Mouse (Mus musculus) gastrocnemius, postnatal 36 days (tissue): Measurements from ENCODE around the gene Olfr1423. TPM values are rescaled to one million over a fixed set of nuclear protein-coding genes. Genes with fewer than 3 reads are reported as not detected.

Source experiments
- total RNA-seq, 2 experiments: library from RNA; stranded (reverse); gene quantifications; 2 replicates each; pipeline ENCODE4 v1.2.3; 2021

Gene Olfr1423
- total RNA-seq, 2 experiments from 2014 or later, result not detected

Other genes with a start within 250 kb of the Olfr1423 start
- 1 to 10 TPM; 1.4 to 2.7 TPM for gene Stx3, start 221.9 kb downstream of the Olfr1423 start, total RNA-seq
- not detected for gene Olfr1417, start 202.1 kb downstream of the Olfr1423 start, total RNA-seq
- not detected for gene Olfr1418, start 180.3 kb downstream of the Olfr1423 start, total RNA-seq
- not detected for gene Olfr1419, start 166.2 kb downstream of the Olfr1423 start, total RNA-seq
- not detected for gene Olfr1420, start 154.8 kb downstream of the Olfr1423 start, total RNA-seq
- 10 to 100 TPM; 19.2 to 23.8 TPM for gene Patl1, start 128.9 kb downstream of the Olfr1423 start, total RNA-seq
- 10 to 100 TPM; 57.0 to 60.8 TPM for gene Osbp, start 75.4 kb downstream of the Olfr1423 start, total RNA-seq
- not detected for gene Olfr1424, start 21.4 kb upstream of the Olfr1423 start, total RNA-seq
- not detected for gene Olfr1425, start 36.4 kb upstream of the Olfr1423 start, total RNA-seq
- gene Olfr1426, start 50.7 kb upstream of the Olfr1423 start, total RNA-seq, result not detected
- gene Olfr1427, start 62.0 kb upstream of the Olfr1423 start, total RNA-seq, result not detected
- gene Olfr1428, start 74.6 kb upstream of the Olfr1423 start, total RNA-seq, result not detected
- not detected for gene Olfr76, start 81.9 kb upstream of the Olfr1423 start, total RNA-seq
- gene Olfr1555-ps1, start 128.8 kb upstream of the Olfr1423 start, total RNA-seq, result not detected
- gene Olfr1431, start 159.3 kb upstream of the Olfr1423 start, total RNA-seq, result not detected
- gene Olfr1432, start 191.3 kb upstream of the Olfr1423 start, total RNA-seq, result not detected
- not detected for gene Olfr262, start 200.3 kb upstream of the Olfr1423 start, total RNA-seq
- gene Olfr235, start 219.7 kb upstream of the Olfr1423 start, total RNA-seq, result not detected
- gene Olfr1434, start 238.5 kb upstream of the Olfr1423 start, total RNA-seq, result not detected